ENCODE assay signal across 31 mouse cellular contexts in the genomic region with DNA sequence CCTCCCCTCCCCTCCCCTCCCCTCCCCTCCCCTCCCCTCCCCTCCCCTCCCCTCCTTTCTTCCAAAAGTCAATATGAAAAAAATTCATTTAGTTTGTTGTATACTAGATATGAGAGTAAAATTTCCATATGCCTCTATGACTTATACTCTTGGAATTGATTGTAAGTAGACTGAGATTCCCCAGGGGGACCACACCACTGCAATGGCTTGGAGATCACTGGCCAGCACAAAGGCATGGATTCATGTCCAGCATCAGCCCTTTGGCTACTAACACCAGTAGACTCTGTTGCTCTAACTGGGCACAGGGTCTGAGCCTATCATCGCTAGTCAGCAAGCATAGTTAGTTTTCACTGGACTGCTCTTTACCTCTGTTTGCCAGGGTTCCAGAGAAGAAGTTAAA.
"Had no signal": no experiment of that assay in that cellular context is flagged by ENCODE, and none has a peak within 500 bp of the region (broad histone marks: within the 10 kb centered on the region; RNA-seq: fewer than 3 reads in every experiment).

No protein-coding gene starts in this region.

- H3K27me3 ChIP-seq: limb, embryonic 12.5 days; limb, embryonic 13.5 days; limb, embryonic 15.5 days; liver, embryonic 12.5 days; liver, embryonic 13.5 days; liver, embryonic 15.5 days; lung, embryonic 15.5 days; megakaryocyte, embryonic 14.5 days; midbrain, embryonic 12.5 days; midbrain, embryonic 13.5 days; midbrain, embryonic 15.5 days; neural tube, embryonic 12.5 days; neural tube, embryonic 13.5 days had no signal

- H3K9ac ChIP-seq: limb, embryonic 12.5 days; limb, embryonic 13.5 days; limb, embryonic 15.5 days; liver, embryonic 12.5 days; liver, embryonic 13.5 days; liver, embryonic 14.5 days; liver, embryonic 15.5 days; lung, embryonic 14.5 days; lung, embryonic 15.5 days; midbrain, embryonic 12.5 days; midbrain, embryonic 13.5 days; midbrain, embryonic 15.5 days; neural tube, embryonic 12.5 days; neural tube, embryonic 13.5 days had no signal

- ATAC-seq: liver, embryonic 12.5 days; lung, postnatal 0 days; midbrain, embryonic 13.5 days; midbrain, embryonic 15.5 days; midbrain, embryonic 16.5 days had no signal

- H3K4me1 ChIP-seq: limb, embryonic 12.5 days; limb, embryonic 13.5 days; limb, embryonic 15.5 days; liver, embryonic 12.5 days; liver, embryonic 13.5 days; liver, embryonic 15.5 days; lung, embryonic 15.5 days; midbrain, embryonic 10.5 days; midbrain, embryonic 12.5 days; midbrain, embryonic 13.5 days; midbrain, embryonic 15.5 days; neural tube, embryonic 12.5 days; neural tube, embryonic 13.5 days had no signal

- H3K27ac ChIP-seq: limb, embryonic 12.5 days; limb, embryonic 13.5 days; limb, embryonic 15.5 days; liver, embryonic 12.5 days; liver, embryonic 13.5 days; liver, embryonic 14.5 days; liver, embryonic 15.5 days; lung, embryonic 15.5 days; macrophage; midbrain, embryonic 10.5 days; midbrain, embryonic 12.5 days; midbrain, embryonic 13.5 days; midbrain, embryonic 15.5 days; neural tube, embryonic 12.5 days; neural tube, embryonic 13.5 days had no signal

- H3K36me3 ChIP-seq: limb, embryonic 12.5 days; limb, embryonic 13.5 days; limb, embryonic 15.5 days; liver, embryonic 12.5 days; liver, embryonic 13.5 days; liver, embryonic 15.5 days; lung, embryonic 15.5 days; midbrain, embryonic 10.5 days; midbrain, embryonic 12.5 days; midbrain, embryonic 13.5 days; midbrain, embryonic 15.5 days; neural tube, embryonic 12.5 days; neural tube, embryonic 13.5 days had no signal

- DNase-seq: left cerebral cortex, postnatal 4 days; liver; liver, embryonic 13.5 days; lung, adult 18-20 months; lung, adult 2 months; lung, embryonic 14.5 days; lung, postnatal 10 days; lung, postnatal 14 days; lung, postnatal 36 days; lung, postnatal 4 days; midbrain, embryonic 14.5 days had no signal

- H3K4me2 ChIP-seq: limb, embryonic 12.5 days; limb, embryonic 13.5 days; limb, embryonic 15.5 days; liver, embryonic 11.5 days; liver, embryonic 12.5 days; liver, embryonic 13.5 days; liver, embryonic 15.5 days; lung, embryonic 14.5 days; lung, embryonic 15.5 days; midbrain, embryonic 11.5 days; midbrain, embryonic 12.5 days; midbrain, embryonic 13.5 days; midbrain, embryonic 15.5 days; neural tube, embryonic 12.5 days; neural tube, embryonic 13.5 days had no signal

- H3K9me3 ChIP-seq: limb, embryonic 12.5 days; limb, embryonic 13.5 days; limb, embryonic 15.5 days; liver, embryonic 12.5 days; liver, embryonic 13.5 days; liver, embryonic 15.5 days; lung, embryonic 15.5 days; megakaryocyte, embryonic 14.5 days; midbrain, embryonic 10.5 days; midbrain, embryonic 12.5 days; midbrain, embryonic 13.5 days; midbrain, embryonic 15.5 days; neural tube, embryonic 12.5 days; neural tube, embryonic 13.5 days had no signal

- H3K4me3 ChIP-seq: limb, embryonic 12.5 days; limb, embryonic 13.5 days; limb, embryonic 15.5 days; liver, embryonic 12.5 days; liver, embryonic 13.5 days; liver, embryonic 15.5 days; lung, embryonic 15.5 days; megakaryocyte, embryonic 14.5 days; midbrain, embryonic 10.5 days; midbrain, embryonic 12.5 days; midbrain, embryonic 13.5 days; midbrain, embryonic 15.5 days; myocyte; neural tube, embryonic 12.5 days; neural tube, embryonic 13.5 days had no signal
